Comparison of ENCODE assay signal across 8 mouse cellular contexts in the genomic region with DNA sequence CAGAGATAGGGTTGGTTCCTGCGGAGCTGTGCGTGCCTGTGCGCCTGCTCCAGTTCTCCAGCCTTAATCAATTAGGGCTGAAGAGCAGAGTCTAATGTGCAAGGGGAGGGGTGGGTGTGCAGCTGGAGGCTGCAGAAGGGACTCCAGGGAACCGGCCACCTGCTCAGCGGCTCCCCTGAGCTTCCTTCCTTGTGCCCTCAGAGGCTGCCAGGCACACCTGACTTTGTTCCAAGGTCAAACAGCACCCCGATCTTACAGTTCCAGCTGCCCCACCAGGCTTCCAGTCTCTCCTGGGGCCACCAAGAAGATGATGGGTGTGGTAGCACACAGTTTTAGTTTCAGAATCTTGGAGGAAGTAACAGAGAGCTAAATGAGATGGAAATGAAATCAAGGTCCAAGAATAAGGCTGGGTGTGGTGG. TPM values are rescaled to one million over a fixed set of nuclear protein-coding genes. Genes with fewer than 3 reads are reported as not detected.
DNase-seq lines count a peak whose midpoint lies in the region; ATAC-seq and TF ChIP-seq lines count a peak whose summit lies in the region.

No protein-coding gene starts in this region.

- H3K9me3 ChIP-seq in kidney, postnatal 0 days (replicated peaks; ENCODE audit: low read length): no peaks in the 10 kb centered on the region
- no peaks in the 10 kb centered on the region for H3K9me3 ChIP-seq in embryonic facial prominence, embryonic 10.5 days
- no peaks in the 10 kb centered on the region for H3K9me3 ChIP-seq in hindbrain, postnatal 0 days (ENCODE audit: low read length)

- no peak overlapping the region for H3ac ChIP-seq in myocyte (ENCODE audit: control insufficient read depth, insufficient read length)

- H3K4me2 ChIP-seq in kidney, postnatal 0 days (ENCODE audit: low read length): peak overlapping the region; percentile 41
- H3K4me2 ChIP-seq in hindbrain, postnatal 0 days (ENCODE audit: low read depth, low read length): peak overlapping the region; percentile 38
- peak overlapping the region; percentile 48 for H3K4me2 ChIP-seq in myocyte (ENCODE audit: low read depth)

- 8% methylated on average over 6 of the region's 6 CpGs for WGBS in kidney, postnatal 0 days
- 7% methylated on average over 6 of the region's 6 CpGs for WGBS in embryonic facial prominence, embryonic 10.5 days
- 12% methylated on average over 6 of the region's 6 CpGs for WGBS in hindbrain, postnatal 0 days

- no peaks in the 10 kb centered on the region for H3K27me3 ChIP-seq in kidney, postnatal 0 days (ENCODE audit: insufficient read depth, low read length)
- no peaks in the 10 kb centered on the region for H3K27me3 ChIP-seq in embryonic facial prominence, embryonic 10.5 days (replicated peaks; ENCODE audit: low read depth, poor library complexity, severe bottlenecking)
- H3K27me3 ChIP-seq in hindbrain, postnatal 0 days (ENCODE audit: insufficient read depth, low read length): no peaks in the 10 kb centered on the region
- no peaks in the 10 kb centered on the region for H3K27me3 ChIP-seq in myocyte (ENCODE audit: control insufficient read depth, insufficient read depth, insufficient read length)

- H3K36me3 ChIP-seq in kidney, postnatal 0 days (ENCODE audit: insufficient read depth, low read length): no peaks in the 10 kb centered on the region
- H3K36me3 ChIP-seq in embryonic facial prominence, embryonic 10.5 days (replicated peaks): no peaks in the 10 kb centered on the region
- H3K36me3 ChIP-seq in hindbrain, postnatal 0 days (ENCODE audit: insufficient read depth, low read length): no peaks in the 10 kb centered on the region
- H3K36me3 ChIP-seq in myocyte (ENCODE audit: control insufficient read depth, insufficient read depth): no peaks in the 10 kb centered on the region

- H3K79me2 ChIP-seq in myocyte (ENCODE audit: control insufficient read depth, insufficient read depth): no peaks in the 10 kb centered on the region

- TF ChIP-seq POLR2A in myocyte (IDR thresholded peaks at IDR 0.05; ENCODE audit: insufficient read length, low read depth): no peak

- peaks cover 13% of the 10 kb centered on the region; the same call in 1 of the 2 replicates for H3K4me1 ChIP-seq in kidney, postnatal 0 days (replicated peaks; ENCODE audit: insufficient read depth, low read length)
- peaks cover 63% of the 10 kb centered on the region for H3K4me1 ChIP-seq in embryonic facial prominence, embryonic 10.5 days
- H3K4me1 ChIP-seq in hindbrain, postnatal 0 days (ENCODE audit: insufficient read depth, low read length): peaks cover 18% of the 10 kb centered on the region

- no peak overlapping the region for H3K4me3 ChIP-seq in kidney, postnatal 0 days (replicated peaks; ENCODE audit: low read depth, low read length)
- H3K4me3 ChIP-seq in embryonic facial prominence, embryonic 10.5 days: peak overlapping the region; percentile 47
- no peak overlapping the region for H3K4me3 ChIP-seq in hindbrain, postnatal 0 days (ENCODE audit: low read length)
- H3K4me3 ChIP-seq in myocyte: no peak overlapping the region

- H3K9ac ChIP-seq in kidney, postnatal 0 days (ENCODE audit: low read depth, low read length): 0 out of 2 replicates have a peak overlapping the region, but pooled peaks have one; percentile 18
- H3K9ac ChIP-seq in hindbrain, postnatal 0 days (replicated peaks; ENCODE audit: low read length): no peak overlapping the region

- ATAC-seq in kidney, postnatal 0 days (replicated peaks; ENCODE audit: low FRiP score, low read depth): no peak
- ATAC-seq in hindbrain, postnatal 0 days: peak; percentile 61

- H3K27ac ChIP-seq in kidney, postnatal 0 days: no peak overlapping the region
- peak overlapping the region; percentile 90 for H3K27ac ChIP-seq in embryonic facial prominence, embryonic 10.5 days (replicated peaks)
- H3K27ac ChIP-seq in hindbrain, postnatal 0 days: peak overlapping the region; percentile 82

- DNase-seq in kidney, postnatal 0 days (ENCODE audit: low spot score): no peak
- DNase-seq in kidney, postnatal 25 days: no peak
- peak; percentile 79 for DNase-seq in embryonic facial prominence, embryonic 10.5 days (ENCODE audit: low spot score)
- peak; percentile 57 for DNase-seq in hindbrain, postnatal 0 days (ENCODE audit: low spot score)
- no peak for DNase-seq in layer of hippocampus, adult 11-12 months (ENCODE audit: low spot score)
- no peak for DNase-seq in urinary bladder, postnatal 14 days (ENCODE audit: low spot score)
- DNase-seq in layer of hippocampus, postnatal 14 days (ENCODE audit: low spot score in 2 of 2): no peak

- no peak for TF ChIP-seq CTCF in kidney, postnatal 0 days (IDR thresholded peaks at IDR 0.05; ENCODE audit: low read depth)
- no peak for TF ChIP-seq CTCF in hindbrain, postnatal 0 days (IDR thresholded peaks at IDR 0.05; ENCODE audit: low read depth)

TF ChIP-seq in myocyte, 11 proteins besides CTCF, POLR2A, EP300 and RAD21:
- TF ChIP-seq REST (IDR thresholded peaks at IDR 0.05; ENCODE audit: insufficient read depth, insufficient read length) (no peak), MYOG (IDR thresholded peaks at IDR 0.05; ENCODE audit: control insufficient read depth in 1 of 3, insufficient read depth in 1 of 3, insufficient read length in 2 of 3, low read depth in 2 of 3) (no peak), E2F4 (IDR thresholded peaks at IDR 0.05; ENCODE audit: insufficient read depth) (no peak), MAX (IDR thresholded peaks at IDR 0.05; ENCODE audit: low read depth) (no peak), TCF3 (IDR thresholded peaks at IDR 0.05; ENCODE audit: insufficient read length, low read depth) (no peak), CEBPB (IDR thresholded peaks at IDR 0.05; ENCODE audit: insufficient read depth, poor library complexity, severe bottlenecking) (no peak), POLR2AphosphoS2 (IDR thresholded peaks at IDR 0.05; ENCODE audit: insufficient read length, low read depth) (no peak), USF1 (IDR thresholded peaks at IDR 0.05; ENCODE audit: low read depth) (no peak), TCF12 (IDR thresholded peaks at IDR 0.05; ENCODE audit: insufficient read depth, poor library complexity, severe bottlenecking) (no peak), SRF (IDR thresholded peaks at IDR 0.05; ENCODE audit: control insufficient read depth, insufficient read length, low read depth) (no peak), MYOD1 (IDR thresholded peaks at IDR 0.05; ENCODE audit: control insufficient read depth in 1 of 3, insufficient read length in 2 of 3, low read depth in 2 of 3) (no peak)
TF ChIP-seq in myocyte: peak in this region for 0.

RNA-seq across cellular contexts. Expression of a gene that starts 39.5 kb away (rescaled TPM):
- 2.7 and 2.8 TPM in 2 replicates for polyA plus RNA-seq in kidney, postnatal 0 days (2015; fragmentation: Nextera tagmentation; extraction: Ambion mirVana)
- polyA plus RNA-seq in embryonic facial prominence, embryonic 10.5 days (2016; fragmentation: Nextera tagmentation; extraction: Ambion mirVana): 1.0 and 1.2 TPM in 2 replicates
- total RNA-seq in hindbrain, postnatal 0 days (2014; rRNA removed): 1.3 and 3.6 TPM in 2 replicates
- 0.49 and 0.55 TPM in 2 replicates for polyA plus RNA-seq in hindbrain, postnatal 0 days (2015; fragmentation: Nextera tagmentation; extraction: Ambion mirVana)
- 3.3 TPM for polyA plus RNA-seq in myocyte (2012; fragmentation: generic; extraction: Trizol)
- total RNA-seq in layer of hippocampus, postnatal 14 days (2021): under 1 TPM in 1 of 2 experiments, not detected in 1; 0.17 TPM

RNA-seq across cellular contexts. Expression of a gene that starts 58.0 kb away (rescaled TPM):
- 1.4 and 1.5 TPM in 2 replicates for polyA plus RNA-seq in kidney, postnatal 0 days (2015; fragmentation: Nextera tagmentation; extraction: Ambion mirVana)
- 0.57 and 1.1 TPM in 2 replicates for polyA plus RNA-seq in embryonic facial prominence, embryonic 10.5 days (2016; fragmentation: Nextera tagmentation; extraction: Ambion mirVana)
- total RNA-seq in hindbrain, postnatal 0 days (2014; rRNA removed): 48.1 and 54.5 TPM in 2 replicates
- polyA plus RNA-seq in hindbrain, postnatal 0 days (2015; fragmentation: Nextera tagmentation; extraction: Ambion mirVana): 20.9 and 22.0 TPM in 2 replicates
- 0.37 TPM for polyA plus RNA-seq in myocyte (2012; fragmentation: generic; extraction: Trizol)
- total RNA-seq in layer of hippocampus, postnatal 14 days (2021): 100 to 1,000 TPM; 188 to 190 TPM

Comparison
In these comparisons a context has a peak if more than half of its experiments do, and no peak if none do; other contexts are left out.
1. DNase-seq: peak in embryonic facial prominence, embryonic 10.5 days (single experiment) and hindbrain, postnatal 0 days (single experiment); none in kidney, postnatal 0 days (single experiment), kidney, postnatal 25 days (0 of 2), layer of hippocampus, adult 11-12 months (single experiment), urinary bladder, postnatal 14 days (single experiment) and layer of hippocampus, postnatal 14 days (0 of 2).
2. Peak in every context shown above with its lines, with median percentiles within 50 percentile points of each other: H3K4me2 ChIP-seq.